Mouse (Mus musculus) heart, embryonic 14.5 days (tissue): ENCODE data around the gene Sept5. TPM values are rescaled to one million over a fixed set of nuclear protein-coding genes. Genes with fewer than 3 reads are reported as not detected.

Experiments used
- ATAC-seq: fragments of 200-750 bp; cut with Nextera tagmentation; 2 replicates; pipeline ENCODE4 v1.8.0; 2017; ENCODE audit warnings: low read depth, moderate TSS enrichment; ENCODE audit not compliant: insufficient number of reproducible peaks, insufficient read depth, low FRiP score
- H3K27ac ChIP-seq, 2 experiments: fragments of 200-500 bp in 1 of 2; fragments of 300-500 bp in 1 of 2; sonication (generic) in 1 of 2; replicated peaks in 1 of 2; 2 replicates each; pipeline ENCODE4 v1.5.1; 2012 to 2014; ENCODE audit warnings: low read depth in 2 of 2, low read length in 2 of 2, control low read depth in 1 of 2, mild to moderate bottlenecking in 1 of 2, mixed read lengths in 1 of 2; ENCODE audit not compliant: control insufficient read depth in 1 of 2, insufficient read depth in 1 of 2
- H3K27me3 ChIP-seq: fragments of 300-500 bp; sonication (generic); 2 replicates; pipeline ENCODE4 v1.6.1; 2014; ENCODE audit warnings: mild to moderate bottlenecking, low read length, control low read depth; ENCODE audit not compliant: control insufficient read depth, insufficient read depth
- H3K36me3 ChIP-seq: fragments of 300-500 bp; sonication (generic); 2 replicates; pipeline ENCODE4 v1.6.1; 2014; ENCODE audit warnings: mild to moderate bottlenecking, control low read depth, low read length, mixed read lengths; ENCODE audit not compliant: control insufficient read depth, insufficient read depth
- H3K4me1 ChIP-seq, 2 experiments: fragments of 200-500 bp in 1 of 2; fragments of 300-500 bp in 1 of 2; sonication (generic) in 1 of 2; 2 replicates each; pipeline ENCODE4 v1.6.1; 2012 to 2014; ENCODE audit warnings: low read length in 2 of 2, control low read depth in 1 of 2, mixed read lengths in 1 of 2; ENCODE audit not compliant: control insufficient read depth in 2 of 2, insufficient read depth in 2 of 2
- H3K4me2 ChIP-seq: fragments of 300-500 bp; sonication (generic); 2 replicates; pipeline ENCODE4 v1.6.1; 2014; ENCODE audit warnings: mild to moderate bottlenecking, low read length
- H3K4me3 ChIP-seq, 2 experiments: fragments of 200-500 bp in 1 of 2; fragments of 300-500 bp in 1 of 2; sonication (generic) in 1 of 2; 2 replicates each; pipeline ENCODE4 v1.5.1; 2012 to 2014; ENCODE audit warnings: low read length in 2 of 2, mild to moderate bottlenecking in 2 of 2, control low read depth in 1 of 2, low read depth in 1 of 2, moderate library complexity in 1 of 2; ENCODE audit not compliant: control insufficient read depth in 1 of 2, insufficient read depth in 1 of 2
- H3K9ac ChIP-seq: fragments of 300-500 bp; sonication (generic); 2 replicates; pipeline ENCODE4 v1.6.1; 2014; ENCODE audit warnings: mild to moderate bottlenecking, low read length
- H3K9me3 ChIP-seq: fragments of 300-500 bp; sonication (generic); 2 replicates; pipeline ENCODE4 v1.6.1; 2016; ENCODE audit warnings: low read length, control low read depth; ENCODE audit not compliant: control insufficient read depth
- WGBS: fragments of 180-500 bp; shearing (Covaris S2); extraction: QIAGEN DNeasy Blood & Tissue Kit; methylation state at CpG from one replicate; pipeline ENCODE4 v1.1.7; 2014; 5-methylcytosine and 5-hydroxymethylcytosine counted together
- polyA plus RNA-seq: library from polyadenylated mRNA; unstranded; fragments of >200 nt; fragmentation: Nextera tagmentation; extraction: Ambion mirVana; gene quantifications from 2 replicates; pipeline ENCODE4 v1.2.1, GENCODE M21; 2014

Sept5 gene
- polyA plus RNA-seq, 1 experiment from 2014 or later = 7.3 TPM

DNA sequence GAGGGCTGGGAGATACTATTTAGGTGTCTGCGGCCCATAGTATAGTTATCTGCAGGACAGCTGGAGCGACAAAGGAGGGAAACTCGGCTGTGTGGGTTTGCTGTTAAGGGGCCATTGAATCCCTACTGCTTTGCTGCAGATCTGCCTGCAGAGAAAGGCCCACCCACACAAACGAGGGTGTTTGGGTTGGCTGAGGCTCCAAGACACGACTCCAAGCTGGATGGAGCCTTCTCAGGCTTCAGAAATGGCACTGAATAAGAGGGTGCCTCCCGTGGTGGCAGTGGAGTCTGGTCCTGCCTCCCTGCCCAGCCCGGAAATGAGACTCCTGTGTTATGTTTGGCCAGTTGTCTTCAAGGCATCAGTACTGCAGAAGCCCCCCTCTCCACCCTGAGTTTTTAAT is 12.5 kb upstream of the Sept5 start:
- 32% methylated on average over 7 of the region's 7 CpGs for WGBS
- H3K9ac ChIP-seq = no peak overlapping the region
- peaks cover 0 to 2% of the 10 kb centered on the region in 2 experiments; a peak in 1 of 4 replicates for H3K4me1 ChIP-seq
- no peaks in the 10 kb centered on the region for H3K36me3 ChIP-seq
- H3K4me3 ChIP-seq = no peak overlapping the region
- no peak overlapping the region for H3K27ac ChIP-seq
- H3K9me3 ChIP-seq = no peaks in the 10 kb centered on the region
- no peaks in the 10 kb centered on the region; the same call in 1 of the 2 replicates for H3K27me3 ChIP-seq
- ATAC-seq = no peak
- no peak overlapping the region for H3K4me2 ChIP-seq

GRCm38 (mm10) chr16:18639382-18639929 is 9.7 kb upstream of the Sept5 start:
- H3K36me3 ChIP-seq = no peaks in the 10 kb centered on the region
- H3K4me3 ChIP-seq = no peak overlapping the region
- 63% methylated on average over 1 of the region's 1 CpGs for WGBS
- no peak overlapping the region for H3K9ac ChIP-seq
- H3K27me3 ChIP-seq = no peaks in the 10 kb centered on the region; the same call in 1 of the 2 replicates
- peaks cover 0 to 2% of the 10 kb centered on the region in 2 experiments; a peak in 1 of 4 replicates for H3K4me1 ChIP-seq
- no peaks in the 10 kb centered on the region for H3K9me3 ChIP-seq
- no peak overlapping the region for H3K4me2 ChIP-seq
- no peak overlapping the region for H3K27ac ChIP-seq
- ATAC-seq = no peak

GRCm38 (mm10) chr16:18638396-18638795 is 8.6 kb upstream of the Sept5 start:
- Histone ChIP-seq H3K27ac (no peak overlapping the region), H3K9me3 (no peaks in the 10 kb centered on the region), H3K4me1 (peaks cover 0 to 2% of the 10 kb centered on the region in 2 experiments; a peak in 1 of 4 replicates), H3K27me3 (no peaks in the 10 kb centered on the region; the same call in 1 of the 2 replicates), H3K4me3 (no peak overlapping the region), H3K4me2 (no peak overlapping the region), H3K36me3 (no peaks in the 10 kb centered on the region), H3K9ac (no peak overlapping the region)
- no peak for ATAC-seq
- 42% methylated on average over 2 of the region's 2 CpGs for WGBS

DNA sequence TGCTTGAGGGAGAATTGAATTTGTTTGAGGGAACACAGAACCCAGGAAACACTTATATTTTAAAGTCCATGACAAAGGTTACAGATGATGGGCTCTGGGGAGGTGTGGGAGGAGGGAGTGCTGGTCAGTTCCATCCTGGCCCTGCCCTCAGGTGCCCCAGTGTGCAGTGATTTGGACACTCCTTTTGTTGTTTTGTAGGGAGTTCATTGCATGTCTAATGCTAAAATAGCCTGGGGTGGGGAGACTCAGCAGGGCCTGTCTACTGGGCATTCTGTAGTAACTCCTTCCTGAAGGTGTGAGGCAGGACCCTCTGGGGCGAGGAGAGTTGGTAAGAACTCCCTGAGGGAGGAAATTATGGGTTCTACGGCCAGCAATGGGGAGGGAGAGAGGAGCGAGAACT is 7.0 kb upstream of the Sept5 start:
- Histone ChIP-seq H3K36me3 (no peaks in the 10 kb centered on the region), H3K9me3 (no peaks in the 10 kb centered on the region), H3K4me3 (no peak overlapping the region), H3K27me3 (no peaks in the 10 kb centered on the region; the same call in 1 of the 2 replicates), H3K4me1 (no peaks in the 10 kb centered on the region), H3K4me2 (no peak overlapping the region), H3K9ac (no peak overlapping the region), H3K27ac (no peak overlapping the region)
- WGBS = 64% methylated on average over 3 of the region's 3 CpGs
- ATAC-seq = no peak

GRCm38 (mm10) chr16:18636401-18636800 is 6.6 kb upstream of the Sept5 start:
- Histone ChIP-seq H3K9me3 (no peaks in the 10 kb centered on the region), H3K4me2 (no peak overlapping the region), H3K4me1 (no peaks in the 10 kb centered on the region), H3K27me3 (peaks cover 4% of the 10 kb centered on the region; the same call in 1 of the 2 replicates), H3K4me3 (no peak overlapping the region), H3K27ac (no peak overlapping the region), H3K36me3 (no peaks in the 10 kb centered on the region), H3K9ac (no peak overlapping the region)
- no peak for ATAC-seq
- 72% methylated on average over 5 of the region's 5 CpGs for WGBS

GRCm38 (mm10) chr16:18633333-18633732 is 3.6 kb upstream of the Sept5 start:
- Histone ChIP-seq H3K27ac (no peak overlapping the region), H3K9ac (no peak overlapping the region), H3K4me3 (no peak overlapping the region), H3K4me2 (no peak overlapping the region), H3K9me3 (no peaks in the 10 kb centered on the region), H3K27me3 (peaks cover 23% of the 10 kb centered on the region), H3K36me3 (no peaks in the 10 kb centered on the region), H3K4me1 (peaks cover 3 to 4% of the 10 kb centered on the region in 2 experiments; a peak in 2 of 4 replicates)
- WGBS = 10% methylated on average over 1 of the region's 1 CpGs
- ATAC-seq = no peak

GRCm38 (mm10) chr16:18632816-18633215 is 3.1 kb upstream of the Sept5 start:
- Histone ChIP-seq H3K9ac (no peak overlapping the region), H3K27me3 (peaks cover 28% of the 10 kb centered on the region), H3K4me2 (no peak overlapping the region), H3K4me3 (no peak overlapping the region), H3K27ac (no peak overlapping the region), H3K4me1 (peaks cover 3 to 4% of the 10 kb centered on the region in 2 experiments; a peak in 2 of 4 replicates), H3K9me3 (no peaks in the 10 kb centered on the region), H3K36me3 (no peaks in the 10 kb centered on the region)
- WGBS = 41% methylated on average over 2 of the region's 2 CpGs
- no peak for ATAC-seq

- ATAC-seq = no peak
- Histone ChIP-seq H3K4me2 (no peak overlapping the region), H3K4me3 (no peak overlapping the region), H3K9me3 (no peaks in the 10 kb centered on the region), H3K9ac (no peak overlapping the region), H3K27me3 (peaks cover 36% of the 10 kb centered on the region), H3K4me1 (peaks cover 3 to 4% of the 10 kb centered on the region in 2 experiments; a peak in 2 of 4 replicates), H3K27ac (no peak overlapping the region), H3K36me3 (no peaks in the 10 kb centered on the region)
- WGBS = 58% methylated on average over 3 of the region's 3 CpGs
Measured at GRCm38 (mm10) chr16:18632059-18632458, 2.3 kb upstream of the Sept5 start.
